Mouse (Mus musculus): ENCODE data around the gene Hist1h2ai. TPM values are rescaled to one million over a fixed set of nuclear protein-coding genes. Genes with fewer than 3 reads are reported as not detected.
"Not testable (repeated sequence)": the region's sequence is repeated elsewhere in the genome, so short reads cannot be mapped to it uniquely, and the experiment has no call there.

Hist1h2ai gene
- total RNA-seq, 4 experiments from 2014 or later = 1.1 to 17.1 (median 12.1) TPM; not detected in 1

GRCm38 (mm10) chr13:21727948-21728572 lies 11.8 kb downstream of the Hist1h2ai start:
- no peak for DNase-seq (ENCODE audit: low spot score)

DNA sequence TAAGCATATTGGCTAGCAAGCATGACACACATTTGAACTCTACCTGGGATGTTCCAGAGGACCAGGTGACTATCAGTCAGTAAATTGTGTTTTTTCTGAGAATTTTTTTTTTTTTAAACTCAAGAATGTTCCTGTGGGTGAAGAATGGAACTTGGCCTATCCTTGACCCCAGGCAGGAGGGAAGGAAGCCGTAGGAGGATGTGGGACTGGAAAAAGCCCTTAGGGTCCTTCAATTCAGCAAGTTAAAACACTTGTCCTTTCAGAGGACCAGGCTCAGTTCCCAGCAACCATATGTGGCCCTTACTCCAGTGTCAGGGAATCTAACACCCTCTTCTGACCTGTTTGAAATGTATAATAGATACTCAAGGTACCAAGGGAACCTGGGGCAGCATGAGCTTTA lies 13.3 kb downstream of the Hist1h2ai start:
- no peak for DNase-seq (ENCODE audit: low spot score)

DNA sequence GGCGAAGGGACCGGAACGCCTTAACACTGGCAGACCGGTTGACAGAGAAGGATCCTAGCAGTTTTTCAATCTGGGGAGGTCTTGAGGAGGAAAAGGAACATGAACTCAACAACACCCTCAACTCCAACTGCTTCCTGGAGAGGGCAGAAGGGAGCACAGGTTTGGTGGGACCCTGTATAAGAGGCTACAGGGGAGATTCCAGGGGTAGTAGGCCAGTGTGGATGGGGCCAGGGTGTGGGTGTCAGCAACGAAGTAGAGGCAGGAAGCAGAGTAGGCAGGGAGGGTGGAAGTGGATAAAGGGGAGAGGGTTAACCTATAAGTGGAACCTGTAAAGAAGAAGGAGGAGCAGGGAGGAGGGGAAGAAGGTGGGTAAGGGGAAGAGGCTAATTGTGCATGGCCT lies 17.2 kb downstream of the Hist1h2ai start:
- no peak for DNase-seq (ENCODE audit: low spot score)

- peak; percentile 88 for DNase-seq (ENCODE audit: low spot score)
Observed at GRCm38 (mm10) chr13:21734010-21734905, 18.0 kb downstream of the Hist1h2ai start.

- DNase-seq (ENCODE audit: low spot score) = peak; percentile 45
Observed at GRCm38 (mm10) chr13:21734906-21735767, 18.9 kb downstream of the Hist1h2ai start, which contains the start of gene Hist1h4j. Gene Hist1h4j (plus strand): TSS chr13:21735064.

DNA sequence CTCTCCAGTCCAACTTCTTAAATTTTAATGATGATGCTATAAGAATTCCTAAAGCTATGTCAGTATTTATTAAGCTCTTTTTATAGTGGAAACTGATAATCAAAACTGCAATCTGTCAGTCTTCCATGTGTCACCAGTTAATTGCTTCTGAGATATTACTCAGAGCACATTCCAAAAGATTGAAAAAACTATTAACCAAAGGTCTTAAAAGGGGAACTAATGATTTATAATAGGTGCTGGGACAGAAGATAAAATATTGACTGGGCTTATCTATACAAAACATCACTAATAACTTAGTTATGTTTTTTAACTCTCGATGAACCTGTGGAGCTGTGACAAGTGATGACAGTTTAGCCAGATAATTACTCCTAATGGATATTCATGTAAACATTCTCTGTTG lies 28.8 kb downstream of the Hist1h2ai start:
- no peak for DNase-seq (ENCODE audit: low spot score)

DNA sequence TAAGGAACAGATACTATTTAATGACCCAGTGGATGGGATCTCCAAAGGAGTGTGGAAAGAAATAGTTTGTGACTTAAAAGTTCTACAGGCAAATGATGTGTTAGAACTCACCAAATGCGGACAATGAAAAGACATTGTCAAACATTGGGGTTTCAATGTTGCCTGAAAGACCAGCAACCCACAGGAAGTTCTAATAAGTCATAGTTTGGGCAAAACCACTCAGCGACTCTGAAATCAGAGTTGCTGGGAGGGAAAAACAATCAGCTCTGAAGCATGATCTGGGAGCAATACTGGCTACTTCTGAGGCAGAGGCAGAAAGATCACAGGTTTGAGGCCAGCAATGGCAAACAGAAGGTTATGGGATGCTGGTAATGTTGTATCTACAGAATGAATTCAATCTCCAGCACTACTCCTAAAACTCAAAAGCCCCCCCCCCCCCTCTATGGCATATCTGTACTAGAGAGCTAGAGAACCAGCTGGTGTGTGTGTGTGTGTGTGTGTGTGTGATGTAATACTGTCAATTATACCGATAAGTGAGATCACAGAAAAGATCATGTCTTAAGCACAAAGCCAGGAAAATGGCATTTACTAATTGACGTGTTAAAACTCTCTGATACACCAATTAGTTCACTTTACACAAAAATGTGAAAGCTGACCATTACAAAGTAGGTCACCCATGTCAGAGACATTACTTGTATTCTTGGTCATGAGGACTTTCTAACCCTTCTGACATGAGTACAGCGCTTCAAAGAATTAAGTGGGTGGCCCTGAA lies 33.4 kb downstream of the Hist1h2ai start:
- no peak for DNase-seq (ENCODE audit: low spot score)

DNA sequence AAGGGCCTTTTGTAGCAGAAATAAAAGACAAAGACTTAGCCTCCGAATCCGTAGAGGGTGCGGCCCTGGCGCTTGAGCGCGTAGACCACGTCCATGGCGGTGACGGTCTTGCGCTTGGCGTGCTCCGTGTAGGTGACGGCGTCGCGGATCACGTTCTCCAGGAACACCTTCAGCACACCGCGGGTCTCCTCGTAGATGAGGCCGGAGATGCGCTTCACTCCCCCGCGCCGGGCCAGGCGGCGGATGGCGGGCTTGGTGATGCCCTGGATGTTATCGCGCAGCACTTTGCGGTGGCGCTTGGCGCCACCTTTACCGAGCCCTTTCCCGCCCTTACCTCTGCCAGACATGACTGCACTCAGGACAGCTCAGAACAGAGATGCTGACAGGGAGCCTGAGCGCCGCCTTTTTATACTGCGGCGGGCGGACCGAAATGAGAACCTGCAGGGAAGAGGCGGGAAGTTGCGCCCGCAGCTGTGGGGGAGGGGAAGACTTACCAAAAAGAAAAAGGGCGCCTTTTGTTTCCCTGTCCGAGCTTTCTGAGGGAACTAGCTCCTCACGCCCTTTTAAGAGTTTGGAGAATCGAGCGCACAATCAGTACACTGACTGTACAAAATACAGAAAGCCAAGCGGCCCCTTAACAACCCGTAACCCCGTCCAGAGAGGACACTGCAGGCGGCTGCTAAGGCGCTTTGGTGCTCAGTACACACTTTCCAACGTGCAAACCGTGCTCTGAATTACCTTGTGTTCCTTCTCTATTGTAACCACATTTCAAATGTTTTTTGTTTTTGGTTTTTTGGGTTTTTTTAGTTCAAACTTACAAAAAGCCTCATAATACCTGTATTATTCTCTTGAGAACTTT lies 34.2 kb downstream of the Hist1h2ai start, which contains the start of gene Hist1h4k:
Gene Hist1h4k, minus strand, starts transcription at position 347 of the 859 bp plus-strand sequence.
- peak; percentile 75 for DNase-seq (ENCODE audit: low spot score)

DNA sequence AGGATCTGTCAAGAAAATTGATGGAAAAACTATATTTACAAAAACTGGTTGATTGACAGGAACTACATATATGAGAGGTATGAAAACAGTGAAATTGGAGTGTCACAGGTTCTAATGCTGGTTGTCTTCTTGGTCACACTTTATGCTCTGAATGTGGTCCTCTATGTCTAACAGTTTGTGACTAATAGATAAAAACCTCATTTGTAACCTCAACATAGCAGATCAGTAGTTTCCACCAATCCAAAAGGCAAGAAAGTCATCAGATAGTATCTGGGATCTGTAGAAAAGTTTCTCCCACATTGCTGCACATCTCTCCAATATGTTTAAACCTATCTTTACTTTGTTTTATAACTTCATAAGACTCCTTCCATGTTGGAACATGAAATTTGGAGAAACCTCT lies 35.2 kb downstream of the Hist1h2ai start:
- no peak for DNase-seq (ENCODE audit: low spot score)

DNA sequence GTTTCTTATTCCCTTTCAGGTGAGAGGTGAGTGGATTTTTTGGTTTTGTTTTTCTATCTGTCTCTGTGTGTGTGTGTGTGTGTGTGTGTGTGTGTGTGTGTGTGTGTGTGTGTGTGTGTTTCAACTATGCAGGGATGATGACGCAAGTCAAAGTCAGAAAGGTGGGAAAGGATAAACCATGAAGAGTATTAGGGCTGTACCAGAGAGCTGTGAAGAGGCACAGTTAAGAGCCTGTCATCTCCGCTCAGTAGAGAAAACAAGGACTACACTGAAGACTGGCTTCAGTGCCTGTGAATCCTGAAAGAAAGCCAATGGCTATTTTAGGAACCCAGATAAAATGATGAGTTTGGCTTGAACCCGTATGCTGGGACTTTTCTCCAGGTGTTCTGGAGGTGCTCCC lies 35.6 kb downstream of the Hist1h2ai start:
- no peak for DNase-seq (ENCODE audit: low spot score)

GRCm38 (mm10) chr13:21752356-21752755 lies 36.1 kb downstream of the Hist1h2ai start:
- DNase-seq (ENCODE audit: low spot score) = no peak

DNA sequence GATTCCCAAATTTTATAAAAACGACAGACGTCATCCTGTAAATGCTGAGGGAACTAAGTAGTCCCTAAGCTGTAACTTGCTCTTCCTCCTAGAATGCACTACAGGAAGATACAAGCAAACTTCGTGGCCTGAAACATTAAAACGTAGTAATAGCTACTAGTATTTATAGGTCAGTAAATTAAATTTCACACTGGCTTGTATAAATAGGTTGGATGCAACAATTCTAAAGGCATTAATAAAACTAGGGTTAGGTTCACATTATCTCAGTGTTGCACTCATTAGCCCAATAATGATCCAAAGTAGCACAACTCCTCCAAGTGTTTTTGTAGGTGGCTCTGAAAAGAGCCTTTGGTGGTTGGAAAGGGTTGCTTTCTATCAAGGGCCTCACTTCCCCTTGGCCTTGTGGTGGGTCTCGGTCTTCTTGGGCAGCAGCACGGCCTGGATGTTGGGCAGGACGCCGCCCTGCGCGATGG lies 36.9 kb downstream of the Hist1h2ai start:
- DNase-seq (ENCODE audit: low spot score) = no peak

DNA sequence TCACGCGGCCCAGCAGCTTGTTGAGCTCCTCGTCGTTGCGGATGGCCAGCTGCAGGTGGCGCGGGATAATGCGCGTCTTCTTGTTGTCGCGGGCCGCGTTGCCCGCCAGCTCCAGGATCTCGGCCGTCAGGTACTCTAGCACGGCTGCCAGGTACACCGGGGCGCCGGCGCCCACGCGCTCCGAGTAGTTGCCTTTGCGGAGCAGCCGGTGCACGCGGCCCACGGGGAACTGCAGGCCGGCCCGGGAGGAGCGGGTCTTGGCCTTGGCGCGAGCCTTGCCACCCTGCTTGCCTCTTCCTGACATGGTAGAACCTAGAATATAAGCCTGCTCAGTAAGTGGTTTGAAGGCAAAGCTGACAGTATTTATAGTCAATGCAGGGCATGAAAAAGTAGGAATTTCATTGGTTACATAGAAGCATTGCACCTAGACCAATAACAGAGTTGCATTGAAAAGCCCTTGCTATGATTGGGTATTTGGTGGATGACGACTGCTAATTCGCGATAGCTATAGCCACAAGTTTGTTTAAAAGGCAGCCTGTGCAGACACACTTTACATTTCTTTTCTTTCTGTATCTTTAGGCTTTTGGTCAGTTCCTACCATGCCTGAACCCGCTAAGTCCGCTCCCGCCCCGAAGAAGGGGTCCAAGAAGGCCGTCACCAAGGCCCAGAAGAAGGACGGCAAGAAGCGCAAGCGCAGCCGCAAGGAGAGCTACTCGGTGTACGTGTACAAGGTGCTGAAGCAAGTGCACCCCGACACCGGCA lies 37.5 kb downstream of the Hist1h2ai start, which contains the start of the genes Hist1h2ak and Hist1h2bn:
Gene Hist1h2ak, minus strand, starts transcription at position 304 of the 762 bp plus-strand sequence.
Gene Hist1h2bn, plus strand, starts transcription at position 600 of the 762 bp plus-strand sequence.
- DNase-seq (ENCODE audit: low spot score) = peak; percentile 89

DNA sequence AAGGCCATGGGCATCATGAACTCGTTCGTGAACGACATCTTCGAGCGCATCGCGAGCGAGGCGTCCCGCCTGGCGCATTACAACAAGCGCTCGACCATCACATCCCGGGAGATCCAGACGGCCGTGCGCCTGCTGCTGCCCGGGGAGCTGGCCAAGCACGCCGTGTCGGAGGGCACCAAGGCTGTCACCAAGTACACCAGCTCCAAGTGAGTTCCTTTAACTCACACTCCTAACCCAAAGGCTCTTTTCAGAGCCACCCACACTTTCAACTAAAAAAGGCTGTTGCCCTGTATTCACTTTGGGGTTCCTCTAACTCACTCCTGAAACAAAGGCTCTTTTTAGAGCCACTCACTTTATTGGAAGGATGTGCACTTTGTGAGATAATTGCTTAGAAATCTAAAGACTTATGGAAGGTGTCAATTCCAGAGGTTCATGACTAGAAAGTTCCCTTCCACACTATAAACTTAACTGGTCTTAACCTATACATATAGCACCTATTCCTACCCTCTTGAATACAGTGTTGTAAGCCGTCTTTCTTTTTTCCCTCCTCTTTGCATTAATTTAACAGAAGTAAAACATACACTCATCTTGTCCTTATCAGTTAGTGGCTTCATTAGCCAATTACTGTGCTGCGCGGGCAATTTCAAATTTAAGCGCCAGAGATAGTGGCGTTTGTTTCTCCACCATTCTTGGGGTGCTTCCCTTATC lies 38.2 kb downstream of the Hist1h2ai start:
- not testable (repeated sequence) for DNase-seq (ENCODE audit: low spot score)

GRCm38 (mm10) chr13:21755707-21756106 lies 39.5 kb downstream of the Hist1h2ai start:
- no peak for DNase-seq (ENCODE audit: low spot score)

All from heart, adult 8-10 months (tissue).